Mouse (Mus musculus) myocyte (in vitro differentiated cells): Measurements from ENCODE around the gene Tctn1.

Experiments
- CEBPB ChIP-seq: IDR thresholded peaks from 2 replicates; pipeline ENCODE4 v1.6.1; 2011; ENCODE audit warnings: mild to moderate bottlenecking, moderate library complexity; ENCODE audit not compliant: poor library complexity, insufficient read depth, severe bottlenecking
- E2F4 ChIP-seq: IDR thresholded peaks from one replicate; pipeline ENCODE4 v1.6.1; 2011; ENCODE audit warnings: mild to moderate bottlenecking, control low read depth, moderate library complexity; ENCODE audit not compliant: insufficient read depth
- MAX ChIP-seq: IDR thresholded peaks from one replicate; pipeline ENCODE4 v1.6.1; 2011; ENCODE audit warnings: low read depth, mild to moderate bottlenecking, control low read depth
- MYOD1 ChIP-seq, 3 experiments: IDR thresholded peaks; one replicate each; pipeline ENCODE4 v1.6.1; 2011; ENCODE audit warnings: control low read depth in 2 of 3, low read depth in 2 of 3, mild to moderate bottlenecking in 2 of 3, moderate library complexity in 1 of 3; ENCODE audit not compliant: insufficient read length in 2 of 3, control insufficient read depth in 1 of 3
- POLR2A ChIP-seq: IDR thresholded peaks from one replicate; pipeline ENCODE4 v1.6.1; 2011; ENCODE audit warnings: low read depth, mild to moderate bottlenecking, control low read depth, moderate library complexity; ENCODE audit not compliant: insufficient read length
- POLR2AphosphoS2 ChIP-seq: IDR thresholded peaks from one replicate; pipeline ENCODE4 v1.6.1; 2011; ENCODE audit warnings: low read depth, control low read depth; ENCODE audit not compliant: insufficient read length
- REST ChIP-seq: IDR thresholded peaks from one replicate; pipeline ENCODE4 v1.6.1; 2011; ENCODE audit warnings: mild to moderate bottlenecking, control low read depth, moderate library complexity; ENCODE audit not compliant: insufficient read depth, insufficient read length
- SRF ChIP-seq: IDR thresholded peaks from one replicate; pipeline ENCODE4 v1.6.1; 2011; ENCODE audit warnings: low read depth; ENCODE audit not compliant: control insufficient read depth, insufficient read length
- TCF12 ChIP-seq: IDR thresholded peaks from one replicate; pipeline ENCODE4 v1.6.1; 2011; ENCODE audit warnings: mild to moderate bottlenecking, control low read depth; ENCODE audit not compliant: poor library complexity, insufficient read depth, severe bottlenecking
- USF1 ChIP-seq: IDR thresholded peaks from one replicate; pipeline ENCODE4 v1.6.1; 2011; ENCODE audit warnings: low read depth, mild to moderate bottlenecking, control low read depth, moderate library complexity

- TF ChIP-seq MAX = no peak
- TF ChIP-seq E2F4 = no peak
- no peak for TF ChIP-seq POLR2A
- no peak for TF ChIP-seq CEBPB
- no peak for TF ChIP-seq POLR2AphosphoS2
- no peak for TF ChIP-seq MYOD1 (IDR thresholded peaks at IDR 0.05; ENCODE audit: control insufficient read depth in 1 of 3, insufficient read length in 2 of 3, low read depth in 2 of 3)
- no peak for TF ChIP-seq USF1
- no peak for TF ChIP-seq REST
- no peak for TF ChIP-seq TCF12
- no peak for TF ChIP-seq SRF
Measured at GRCm38 (mm10) chr5:122274785-122275184, 10.5 kb upstream of the Tctn1 start.
